In genomic region chr2:104043624-104044478, GRCm38 (mm10) we compare ENCODE assay signal across 23 mouse cellular contexts. TPM values are rescaled to one million over a fixed set of nuclear protein-coding genes. Genes with fewer than 3 reads are reported as not detected.
DNase-seq lines count a peak whose midpoint lies in the region; ATAC-seq lines count a peak whose summit lies in the region.
"Had no signal": no experiment of that assay in that cellular context is flagged by ENCODE, and none has a peak within 500 bp of the region (broad histone marks: within the 10 kb centered on the region; RNA-seq: fewer than 3 reads in every experiment).

No protein-coding gene starts in this region.

- H3K9ac ChIP-seq in kidney, embryonic 15.5 days, result no peak overlapping the region
- no peak overlapping the region for H3K9ac ChIP-seq in embryonic facial prominence, embryonic 12.5 days
- H3K9ac ChIP-seq in lung, embryonic 16.5 days (ENCODE audit: low read length), result no peak overlapping the region
- H3K9ac ChIP-seq: limb, embryonic 12.5 days had no signal

- H3K27ac ChIP-seq in kidney, embryonic 15.5 days, result 0 out of 2 replicates have a peak overlapping the region, but pooled peaks have one; percentile 13
- peak overlapping the region; percentile 91 for H3K27ac ChIP-seq in brown adipose tissue, adult 24 weeks (replicated peaks; ENCODE audit: low read depth, low read length)
- 0 out of 2 replicates have a peak overlapping the region, but pooled peaks have one; percentile 41 for H3K27ac ChIP-seq in embryonic facial prominence, embryonic 12.5 days
- peak overlapping the region; percentile 59 for H3K27ac ChIP-seq in lung, embryonic 16.5 days (ENCODE audit: low read length)
- H3K27ac ChIP-seq: hindbrain, embryonic 10.5 days; limb, embryonic 12.5 days had no signal

- 0 out of 2 replicates have a peak, but pooled peaks cover 4% of the 10 kb centered on the region for H3K4me1 ChIP-seq in kidney, embryonic 15.5 days
- H3K4me1 ChIP-seq in brown adipose tissue, adult 24 weeks (ENCODE audit: control insufficient read depth, insufficient read depth, insufficient read length, low read length), result peaks cover 5% of the 10 kb centered on the region
- 0 out of 2 replicates have a peak, but pooled peaks cover 4% of the 10 kb centered on the region for H3K4me1 ChIP-seq in embryonic facial prominence, embryonic 12.5 days
- H3K4me1 ChIP-seq in lung, embryonic 16.5 days (replicated peaks; ENCODE audit: control insufficient read depth, insufficient read depth, low read length), result peaks cover 8% of the 10 kb centered on the region; the same call in 1 of the 2 replicates
- H3K4me1 ChIP-seq: limb, embryonic 12.5 days had no signal

- H3K4me2 ChIP-seq in kidney, embryonic 15.5 days, result no peak overlapping the region
- H3K4me2 ChIP-seq in embryonic facial prominence, embryonic 12.5 days (replicated peaks), result no peak overlapping the region
- H3K4me2 ChIP-seq in lung, embryonic 16.5 days (ENCODE audit: low read depth, low read length), result no peak overlapping the region
- H3K4me2 ChIP-seq: limb, embryonic 12.5 days had no signal

- no peak overlapping the region for H3K4me3 ChIP-seq in kidney, embryonic 15.5 days (replicated peaks)
- no peak overlapping the region for H3K4me3 ChIP-seq in brown adipose tissue, adult 24 weeks (ENCODE audit: insufficient read depth, low read depth, low read length)
- no peak overlapping the region for H3K4me3 ChIP-seq in embryonic facial prominence, embryonic 12.5 days
- H3K4me3 ChIP-seq in lung, embryonic 16.5 days (ENCODE audit: low read length), result no peak overlapping the region
- H3K4me3 ChIP-seq: hindbrain, embryonic 10.5 days; limb, embryonic 12.5 days had no signal

- no peak for ATAC-seq in kidney, embryonic 15.5 days (replicated peaks; ENCODE audit: low FRiP score)
- no peak for ATAC-seq in embryonic facial prominence, embryonic 12.5 days (ENCODE audit: insufficient number of reproducible peaks, insufficient read depth, low FRiP score, low TSS enrichment)
- ATAC-seq in lung, embryonic 16.5 days (ENCODE audit: low read depth), result peak; percentile 96
- ATAC-seq: activated CD4-positive, CD25-positive, alpha-beta regulatory T cell, adult 4 months; forebrain, embryonic 16.5 days; midbrain, embryonic 16.5 days had no signal

- WGBS in kidney, embryonic 15.5 days, result 33% methylated on average over 5 of the region's 5 CpGs
- 38% methylated on average over 5 of the region's 5 CpGs for whole genome bisulfite sequencing in embryonic facial prominence, embryonic 12.5 days
- WGBS in lung, embryonic 16.5 days, result 19% methylated on average over 4 of the region's 5 CpGs

- no peaks in the 10 kb centered on the region for H3K9me3 ChIP-seq in kidney, embryonic 15.5 days (replicated peaks)
- no peaks in the 10 kb centered on the region for H3K9me3 ChIP-seq in embryonic facial prominence, embryonic 12.5 days
- H3K9me3 ChIP-seq in lung, embryonic 16.5 days (ENCODE audit: control insufficient read depth, low read length), result no peaks in the 10 kb centered on the region
- H3K9me3 ChIP-seq: hindbrain, embryonic 10.5 days; limb, embryonic 12.5 days had no signal

- DNase-seq in kidney, postnatal 10 days, result no peak
- no peak for DNase-seq in spleen, adult 12 weeks (ENCODE audit: low spot score)
- no peak for DNase-seq in adrenal gland, postnatal 4 days (ENCODE audit: low spot score in 2 of 2)
- no peak for DNase-seq in cerebellum, adult 8-10 months
- DNase-seq: cerebellum, adult 9-11 months; thymus, postnatal 36 days had no signal

- peaks cover 48% of the 10 kb centered on the region for H3K36me3 ChIP-seq in kidney, embryonic 15.5 days
- peaks cover 19% of the 10 kb centered on the region; the same call in 1 of the 2 replicates for H3K36me3 ChIP-seq in embryonic facial prominence, embryonic 12.5 days
- H3K36me3 ChIP-seq in lung, embryonic 16.5 days (ENCODE audit: control insufficient read depth, insufficient read depth, low read length), result peaks cover 23% of the 10 kb centered on the region

- H3K27me3 ChIP-seq in kidney, embryonic 15.5 days, result no peaks in the 10 kb centered on the region
- H3K27me3 ChIP-seq in embryonic facial prominence, embryonic 12.5 days, result no peaks in the 10 kb centered on the region
- H3K27me3 ChIP-seq in lung, embryonic 16.5 days (ENCODE audit: control insufficient read depth, insufficient read depth, low read depth, low read length), result no peaks in the 10 kb centered on the region
- H3K27me3 ChIP-seq: limb, embryonic 12.5 days had no signal

RNA-seq across cellular contexts. Expression of gene 4931422A03Rik, which starts 15.7 kb away (rescaled TPM):
- polyA plus RNA-seq in kidney, embryonic 15.5 days (2015; fragmentation: Nextera tagmentation; extraction: Ambion mirVana), result 1.8 and 2.1 TPM in 2 replicates
- polyA plus RNA-seq in brown adipose tissue, adult 24 weeks (2012; ENCODE audit: insufficient read depth, insufficient read length, missing spikeins), result not detected in 2 replicates
- polyA plus RNA-seq in embryonic facial prominence, embryonic 12.5 days (2016; fragmentation: Nextera tagmentation; extraction: Ambion mirVana), result 3.0 and 3.2 TPM in 2 replicates
- polyA plus RNA-seq in lung, embryonic 16.5 days (2015; fragmentation: Nextera tagmentation; extraction: Ambion mirVana), result 1.9 and 2.9 TPM in 2 replicates
- under 1 TPM in 1 of 2 experiments, not detected in 1; 0.96 TPM for total RNA-seq in adrenal gland, postnatal 4 days (2021)
- total RNA-seq: adrenal gland, postnatal 25 days; heart, adult 8-10 months had no signal

RNA-seq across cellular contexts. Expression of gene Fbxo3, which starts 16.3 kb away (rescaled TPM):
- 54.3 and 56.6 TPM in 2 replicates for polyA plus RNA-seq in kidney, embryonic 15.5 days (2015; fragmentation: Nextera tagmentation; extraction: Ambion mirVana)
- polyA plus RNA-seq in brown adipose tissue, adult 24 weeks (2012; ENCODE audit: insufficient read depth, insufficient read length, missing spikeins), result 46.9 and 47.4 TPM in 2 replicates
- polyA plus RNA-seq in embryonic facial prominence, embryonic 12.5 days (2016; fragmentation: Nextera tagmentation; extraction: Ambion mirVana), result 52.2 and 56.2 TPM in 2 replicates
- polyA plus RNA-seq in lung, embryonic 16.5 days (2015; fragmentation: Nextera tagmentation; extraction: Ambion mirVana), result 63.5 and 63.6 TPM in 2 replicates
- 10 to 100 TPM; 79.7 to 80.7 TPM for total RNA-seq in adrenal gland, postnatal 4 days (2021)

RNA-seq across cellular contexts. Expression of gene Gm10912, which starts 21.8 kb away (rescaled TPM):
- polyA plus RNA-seq in kidney, embryonic 15.5 days (2015; fragmentation: Nextera tagmentation; extraction: Ambion mirVana), result not detected in 2 replicates
- polyA plus RNA-seq in brown adipose tissue, adult 24 weeks (2012; ENCODE audit: insufficient read depth, insufficient read length, missing spikeins), result not detected in 2 replicates
- polyA plus RNA-seq in embryonic facial prominence, embryonic 12.5 days (2016; fragmentation: Nextera tagmentation; extraction: Ambion mirVana), result not detected in 2 replicates
- not detected in 2 replicates for polyA plus RNA-seq in lung, embryonic 16.5 days (2015; fragmentation: Nextera tagmentation; extraction: Ambion mirVana)
- total RNA-seq in adrenal gland, postnatal 4 days (2021), result under 1 TPM; 0.22 to 0.31 TPM
- total RNA-seq: megakaryocyte, adult 5-6 weeks had no signal
- polyA plus RNA-seq: activated CD4-positive, CD25-positive, alpha-beta regulatory T cell, adult 4 months; C2C12; forebrain, embryonic 16.5 days; heart, embryonic 16.5 days; hindbrain, embryonic 10.5 days; intestine, embryonic 14.5 days; kidney, embryonic 16.5 days; limb, embryonic 12.5 days; midbrain, embryonic 16.5 days had no signal

RNA-seq across cellular contexts. Expression of gene Gm10799, which starts 24.5 kb away (rescaled TPM):
- not detected in 2 replicates for polyA plus RNA-seq in kidney, embryonic 15.5 days (2015; fragmentation: Nextera tagmentation; extraction: Ambion mirVana)
- not detected in 2 replicates for polyA plus RNA-seq in brown adipose tissue, adult 24 weeks (2012; ENCODE audit: insufficient read depth, insufficient read length, missing spikeins)
- not detected in 2 replicates for polyA plus RNA-seq in embryonic facial prominence, embryonic 12.5 days (2016; fragmentation: Nextera tagmentation; extraction: Ambion mirVana)
- not detected in 2 replicates for polyA plus RNA-seq in lung, embryonic 16.5 days (2015; fragmentation: Nextera tagmentation; extraction: Ambion mirVana)
- not detected for total RNA-seq in adrenal gland, postnatal 4 days (2021)
- total RNA-seq: adrenal gland, postnatal 25 days; heart, adult 8-10 months; left cerebral cortex, adult 8-10 months; megakaryocyte, adult 5-6 weeks had no signal
- polyA plus RNA-seq: activated CD4-positive, CD25-positive, alpha-beta regulatory T cell, adult 4 months; C2C12; forebrain, embryonic 16.5 days; heart, embryonic 16.5 days; hindbrain, embryonic 10.5 days; intestine, embryonic 14.5 days; kidney, embryonic 16.5 days; limb, embryonic 12.5 days; midbrain, embryonic 16.5 days had no signal

RNA-seq across cellular contexts. Expression of gene Cd59b, which starts 25.8 kb away (rescaled TPM):
- polyA plus RNA-seq in kidney, embryonic 15.5 days (2015; fragmentation: Nextera tagmentation; extraction: Ambion mirVana), result 6.9 and 7.3 TPM in 2 replicates
- 55.9 and 57.5 TPM in 2 replicates for polyA plus RNA-seq in brown adipose tissue, adult 24 weeks (2012; ENCODE audit: insufficient read depth, insufficient read length, missing spikeins)
- 4.0 and 5.1 TPM in 2 replicates for polyA plus RNA-seq in embryonic facial prominence, embryonic 12.5 days (2016; fragmentation: Nextera tagmentation; extraction: Ambion mirVana)
- polyA plus RNA-seq in lung, embryonic 16.5 days (2015; fragmentation: Nextera tagmentation; extraction: Ambion mirVana), result 6.7 and 9.7 TPM in 2 replicates
- total RNA-seq in adrenal gland, postnatal 4 days (2021), result 1 to 10 TPM; 1.9 to 3.1 TPM
- total RNA-seq: megakaryocyte, adult 5-6 weeks had no signal
- polyA plus RNA-seq: activated CD4-positive, CD25-positive, alpha-beta regulatory T cell, adult 4 months; C2C12 had no signal

Comparison
In these comparisons a context has a peak if more than half of its experiments do, and no peak if none do; other contexts are left out.
1. H3K27ac ChIP-seq: peak in every context shown above with its lines; median percentile 91 in brown adipose tissue, adult 24 weeks; 59 in lung, embryonic 16.5 days; 41 in embryonic facial prominence, embryonic 12.5 days; 13 in kidney, embryonic 15.5 days.